Mouse (Mus musculus) lung, postnatal 4 days (tissue): Measurements from ENCODE around the gene Tenm4.

Experiments used
- DNase-seq, 2 experiments: peaks; one replicate each; pipeline ENCODE4 v3.0.0; 2021

Gene Tenm4

GRCm38 (mm10) chr7:96170924-96171595 lies at the start of gene Tenm4:
Gene Tenm4, plus strand, starts transcription at chr7:96171246.
- no peak for DNase-seq

DNA sequence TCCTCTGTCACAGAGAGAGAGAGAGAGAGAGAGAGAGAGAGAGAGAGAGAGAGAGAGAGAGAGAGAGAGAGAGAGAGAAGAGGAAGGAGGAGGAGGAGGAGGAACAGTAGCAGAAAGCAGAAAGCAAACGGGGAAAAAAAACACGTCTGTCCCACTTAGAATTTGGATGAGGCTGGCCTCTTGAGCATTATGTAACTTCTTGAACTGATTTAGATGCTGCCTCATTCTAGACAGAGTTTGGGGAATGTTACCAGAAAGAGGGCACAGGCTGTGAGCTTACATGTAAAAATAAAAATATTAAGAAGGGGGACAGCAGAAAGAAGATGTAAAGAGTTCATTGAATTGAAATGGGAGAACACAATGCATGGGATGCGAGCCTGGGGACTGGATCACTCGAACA lies 40.3 kb upstream of the Tenm4 start:
- DNase-seq = no peak

- no peak for DNase-seq
Observed at GRCm38 (mm10) chr7:96131175-96131574, 39.9 kb upstream of the Tenm4 start.

DNA sequence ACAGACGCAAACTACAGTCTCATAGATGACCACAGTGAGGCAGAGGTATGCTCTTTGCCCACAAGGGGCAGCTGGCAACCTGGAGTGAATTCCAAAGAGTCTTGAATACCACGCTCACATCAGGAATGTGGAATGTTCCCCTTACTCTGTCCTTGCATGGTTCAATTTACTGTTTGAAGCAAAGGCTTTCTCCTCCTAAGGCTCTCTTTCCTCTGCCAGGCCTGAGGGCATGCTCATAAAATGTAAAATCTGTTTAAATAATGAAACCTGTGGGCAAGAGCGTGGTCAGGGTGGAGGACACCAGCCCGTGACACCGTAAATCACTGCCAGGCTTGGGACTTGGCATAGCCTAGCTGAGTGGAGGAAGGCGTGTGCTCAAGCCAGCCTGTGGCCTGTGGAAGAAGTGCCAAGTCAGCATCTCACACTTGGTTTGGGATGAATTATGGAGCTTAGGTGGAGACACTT lies 34.5 kb upstream of the Tenm4 start:
- DNase-seq = no peak

GRCm38 (mm10) chr7:96141876-96142275 lies 29.2 kb upstream of the Tenm4 start:
- no peak for DNase-seq

DNA sequence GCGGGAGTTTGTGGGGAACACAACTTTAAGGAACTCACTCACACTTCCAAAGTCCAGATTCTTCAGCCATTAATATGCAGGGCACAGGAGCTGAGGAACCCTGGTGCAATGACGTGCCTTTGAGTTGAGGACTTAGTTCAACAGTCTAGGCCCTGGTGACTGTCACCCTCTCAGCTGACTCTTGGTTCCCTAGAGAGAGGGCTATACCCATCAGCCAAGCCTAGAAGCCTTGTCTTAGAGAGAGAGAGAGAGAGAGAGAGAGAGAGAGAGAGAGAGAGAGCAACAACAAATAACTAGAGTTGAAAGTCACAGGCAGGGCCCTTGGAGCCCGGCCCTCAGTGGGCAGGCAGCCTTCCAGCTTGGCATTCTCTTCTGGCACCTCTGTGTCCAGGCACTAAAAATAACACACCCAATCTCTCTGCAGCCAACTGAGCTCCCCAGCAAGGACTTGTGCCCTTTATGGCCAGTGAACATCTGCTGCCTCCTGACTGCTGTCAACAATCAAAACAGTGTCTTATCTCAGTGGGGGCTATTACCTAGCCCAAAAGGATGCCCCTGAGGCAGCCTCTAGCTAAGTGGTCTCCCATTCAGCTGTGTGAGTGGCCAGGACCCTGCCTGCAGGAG lies 28.0 kb upstream of the Tenm4 start:
- peak; percentile 30 to 75 for DNase-seq

DNA sequence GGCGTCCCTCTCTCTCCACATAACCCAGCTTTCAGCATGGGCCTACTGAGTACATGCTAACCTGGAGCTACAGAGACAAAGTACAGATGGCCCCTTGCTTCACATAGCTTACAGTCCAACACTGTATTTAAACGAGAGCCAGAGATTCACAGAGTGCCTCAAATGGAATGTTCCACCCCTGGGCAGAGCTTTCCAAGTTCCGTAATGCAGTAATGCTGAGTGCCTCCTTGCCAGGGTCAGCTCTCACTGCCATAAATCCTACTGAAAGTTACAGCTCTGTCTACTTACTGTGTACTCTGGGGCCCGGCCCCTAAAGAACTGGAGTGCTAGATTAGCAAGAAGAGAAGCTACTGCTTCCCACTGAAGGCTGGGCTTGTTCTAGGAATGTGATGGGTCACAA lies 23.6 kb upstream of the Tenm4 start:
- no peak for DNase-seq

GRCm38 (mm10) chr7:96148191-96148590 lies 22.9 kb upstream of the Tenm4 start:
- no peak for DNase-seq

DNA sequence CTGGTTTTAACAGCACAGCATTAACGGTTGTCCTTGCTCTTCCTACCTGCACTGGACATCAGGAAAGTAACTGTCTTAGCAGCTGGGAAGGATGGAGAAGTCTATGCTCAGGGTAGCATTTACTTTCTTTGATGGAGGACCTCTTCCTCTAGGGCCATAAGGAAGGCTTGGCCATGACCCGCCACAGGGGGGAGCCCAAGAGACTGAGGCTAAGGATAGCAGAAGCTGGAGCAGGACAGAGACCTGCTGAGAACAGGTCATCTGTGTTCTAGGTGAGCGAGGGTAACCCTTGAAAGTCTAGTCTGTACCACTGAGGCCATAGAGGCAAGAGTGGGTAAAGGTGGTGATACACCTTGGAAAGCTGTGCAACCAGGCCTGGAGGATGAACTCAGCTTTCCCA lies 19.8 kb upstream of the Tenm4 start:
- DNase-seq = peak; percentile 43 to 63

GRCm38 (mm10) chr7:96151961-96152360 lies 19.1 kb upstream of the Tenm4 start:
- no peak for DNase-seq

DNA sequence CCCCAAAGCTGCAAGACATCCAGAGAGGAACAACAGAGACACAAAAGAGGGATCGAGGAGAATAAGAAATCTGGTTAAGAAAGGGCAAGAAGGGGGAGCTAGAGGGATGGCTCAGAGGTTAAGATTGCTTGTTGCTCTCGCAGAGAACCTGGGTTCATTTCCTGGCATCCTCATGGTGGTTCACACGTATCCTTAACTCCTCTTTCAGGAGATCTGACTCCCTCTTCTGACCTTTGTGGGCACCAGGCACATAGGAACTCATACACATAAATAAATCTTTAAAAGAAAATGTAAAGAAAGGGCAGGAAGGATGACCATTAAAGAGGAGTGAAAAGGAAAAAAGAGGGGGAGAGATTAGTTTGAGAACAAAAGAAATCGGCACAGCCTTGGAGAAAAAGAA lies 18.6 kb upstream of the Tenm4 start:
- DNase-seq = no peak

- peak; percentile 72 to 76 for DNase-seq
Observed at GRCm38 (mm10) chr7:96152924-96153359, 18.1 kb upstream of the Tenm4 start.

- no peak for DNase-seq
Observed at GRCm38 (mm10) chr7:96154025-96154424, 17.0 kb upstream of the Tenm4 start.

- no peak for DNase-seq
Observed at GRCm38 (mm10) chr7:96156481-96157255, 14.4 kb upstream of the Tenm4 start.

DNA sequence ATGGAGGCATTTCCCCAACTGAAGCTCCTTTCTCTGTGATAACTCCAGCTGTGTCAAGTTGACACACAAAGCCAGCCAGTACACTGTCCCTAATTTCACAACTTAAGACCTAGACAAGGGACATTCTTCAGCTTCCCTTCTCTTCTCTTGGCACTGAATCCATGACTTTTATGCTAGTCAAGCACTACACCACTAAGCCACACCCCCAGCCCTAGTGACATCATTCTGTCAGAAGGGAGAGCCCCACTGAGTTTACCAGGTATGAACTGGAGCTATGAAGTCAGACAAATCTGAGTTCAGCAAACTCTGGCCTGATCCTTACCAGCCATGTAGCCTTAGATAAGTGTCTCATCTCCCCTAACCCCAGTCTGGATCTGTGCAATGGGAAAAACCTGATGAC lies 6.9 kb upstream of the Tenm4 start:
- DNase-seq = no peak

- no peak for DNase-seq
Observed at GRCm38 (mm10) chr7:96168921-96169320, 2.1 kb upstream of the Tenm4 start.

DNA sequence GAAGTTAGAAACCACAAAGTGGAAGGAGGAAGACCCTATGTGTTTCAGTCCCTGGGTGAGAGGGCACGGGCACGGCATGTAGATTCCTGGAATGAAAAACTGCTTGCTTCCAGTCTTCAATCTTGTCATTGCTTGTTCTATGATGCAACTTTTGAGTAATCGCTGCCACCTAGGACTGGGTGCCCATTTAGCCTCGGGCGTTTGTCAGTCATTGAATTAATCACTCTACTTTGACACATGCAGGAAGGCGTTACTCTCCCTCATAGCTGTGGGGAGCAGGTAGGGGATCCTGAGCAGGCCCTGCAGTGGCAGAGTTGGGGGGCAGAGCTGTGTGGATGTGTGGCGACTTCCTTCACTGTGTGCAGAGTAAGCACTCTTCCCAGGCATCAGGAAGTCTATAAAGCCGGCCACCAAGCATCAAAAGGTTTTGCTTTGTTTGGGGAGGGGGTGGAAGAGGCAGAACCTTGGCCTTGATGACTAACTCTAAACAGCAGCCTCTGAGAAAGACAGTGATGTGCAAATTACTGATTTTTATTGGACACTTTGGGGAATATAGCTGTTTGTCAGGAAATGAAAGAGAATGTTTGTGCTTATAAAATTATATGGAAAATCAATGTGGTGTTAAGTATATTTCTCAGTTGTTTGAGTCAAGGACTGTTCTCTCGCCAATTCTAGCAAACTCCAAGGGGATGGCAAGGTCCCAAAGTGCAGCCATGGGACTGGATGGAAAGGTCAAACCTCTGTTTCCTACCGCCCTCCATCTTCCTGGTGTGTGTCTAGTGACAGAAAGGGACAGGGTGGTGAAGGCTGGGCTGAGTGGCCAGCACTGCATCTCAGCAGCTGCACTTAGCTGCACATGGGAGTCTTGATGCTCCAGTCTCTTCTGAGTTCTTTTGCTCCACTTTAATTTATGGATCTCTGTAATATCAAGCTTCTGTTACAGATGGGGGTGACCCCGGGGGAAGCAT lies 834 bp downstream of the Tenm4 start:
- DNase-seq = peak; percentile 53 to 72

DNA sequence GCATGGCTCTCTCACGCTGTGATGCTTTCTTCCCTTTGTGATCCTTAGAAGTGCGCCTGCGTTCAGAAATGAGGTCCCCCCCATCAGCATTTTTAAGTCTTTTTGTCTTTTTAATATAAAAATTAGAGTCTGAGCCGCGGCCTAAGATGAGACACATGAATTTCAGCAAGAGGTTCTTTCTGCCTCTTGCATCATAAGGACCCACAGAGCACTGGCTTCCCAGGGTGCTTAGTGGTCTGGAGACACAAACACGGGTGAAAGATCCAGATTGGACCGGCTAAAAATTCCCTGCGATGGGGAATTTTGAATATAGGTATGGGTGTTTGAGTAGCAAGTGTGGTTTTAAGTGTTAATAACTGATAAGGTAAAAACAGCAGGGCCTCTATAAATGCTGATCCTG lies 5.7 kb downstream of the Tenm4 start:
- DNase-seq = no peak

DNA sequence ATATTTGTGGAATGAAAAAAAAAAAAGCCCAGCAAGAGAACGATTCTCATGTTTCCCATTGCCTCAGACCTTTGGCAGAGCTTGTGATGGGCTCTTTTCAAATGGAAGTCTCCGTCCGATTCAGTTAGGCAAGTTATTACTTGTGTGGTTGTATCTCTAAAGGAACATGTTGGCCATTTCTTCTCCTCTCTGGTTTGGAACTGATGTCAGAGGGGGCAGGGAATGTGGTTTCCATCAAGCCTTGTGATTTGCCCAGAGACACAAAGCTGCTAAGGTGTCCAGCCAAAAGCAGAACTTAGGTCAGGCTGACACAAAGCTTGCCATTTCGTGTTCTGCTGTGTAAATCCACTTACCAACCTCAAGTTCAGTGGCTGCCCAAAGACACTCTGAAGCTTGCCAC lies 10.7 kb downstream of the Tenm4 start:
- DNase-seq = no peak

GRCm38 (mm10) chr7:96183195-96183594 lies 12.1 kb downstream of the Tenm4 start:
- DNase-seq = no peak

DNA sequence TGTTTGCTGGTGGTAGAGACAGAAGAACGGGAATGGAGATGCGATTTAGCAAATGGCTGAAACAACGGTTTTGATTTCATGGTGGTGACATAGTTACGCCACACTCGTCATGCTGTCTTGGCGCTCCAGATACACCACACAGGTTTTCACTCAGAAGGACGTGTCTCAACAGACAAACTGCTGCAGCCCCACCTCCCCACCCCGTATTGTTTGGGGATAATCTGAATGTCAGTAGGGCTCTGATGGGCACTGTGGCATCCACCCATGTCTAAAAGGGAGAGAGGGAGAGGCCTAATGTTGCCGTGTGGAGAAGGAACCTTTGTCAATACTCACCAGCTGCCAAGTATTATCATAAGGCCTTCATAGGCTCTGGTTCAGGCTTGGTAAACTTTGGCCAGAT lies 14.4 kb downstream of the Tenm4 start:
- no peak for DNase-seq

- DNase-seq = no peak
Observed at GRCm38 (mm10) chr7:96203812-96204560, 32.9 kb downstream of the Tenm4 start.
